Mouse (Mus musculus) liver, postnatal 0 days (tissue): ENCODE results near the gene Rnf26. TPM values are rescaled to one million over a fixed set of nuclear protein-coding genes. Genes with fewer than 3 reads are reported as not detected.

ENCODE experiments used
- ATAC-seq: fragments of 200-750 bp; cut with Nextera tagmentation; 2 replicates; pipeline ENCODE4 v1.8.0; 2017; ENCODE audit warnings: mild to moderate bottlenecking, moderate library complexity
- DNase-seq: peaks from one replicate; pipeline ENCODE4 v3.0.0-alpha.2; 2016
- H3K27ac ChIP-seq: fragments of 300-500 bp; sonication (generic); 2 replicates; pipeline ENCODE4 v1.5.1; 2014; ENCODE audit warnings: antibody characterized with exemption, moderate library complexity, mild to moderate bottlenecking, low read depth
- H3K27me3 ChIP-seq: fragments of 300-500 bp; sonication (generic); 2 replicates; pipeline ENCODE4 v1.6.1; 2014; ENCODE audit warnings: low read length, control low read depth, mixed read lengths; ENCODE audit not compliant: insufficient read depth
- H3K36me3 ChIP-seq: fragments of 300-500 bp; sonication (generic); replicated peaks from 2 replicates; pipeline ENCODE4 v1.6.1; 2014; ENCODE audit warnings: mild to moderate bottlenecking, control low read depth, low read length, moderate library complexity, mixed read lengths; ENCODE audit not compliant: insufficient read depth
- H3K4me1 ChIP-seq: fragments of 300-500 bp; sonication (generic); 2 replicates; pipeline ENCODE4 v1.6.1; 2014; ENCODE audit warnings: antibody characterized with exemption, mild to moderate bottlenecking, control low read depth; ENCODE audit not compliant: insufficient read depth
- H3K4me2 ChIP-seq: fragments of 300-500 bp; sonication (generic); 2 replicates; pipeline ENCODE4 v1.6.1; 2014; ENCODE audit warnings: low read depth, mild to moderate bottlenecking, low read length, moderate library complexity, mixed read lengths
- H3K4me3 ChIP-seq: fragments of 300-500 bp; sonication (generic); 2 replicates; pipeline ENCODE4 v1.5.1; 2014; ENCODE audit warnings: low read depth, low read length
- H3K9ac ChIP-seq: fragments of 300-500 bp; sonication (generic); replicated peaks from 2 replicates; pipeline ENCODE4 v1.6.1; 2014; ENCODE audit warnings: mild to moderate bottlenecking, moderate library complexity
- H3K9me3 ChIP-seq: fragments of 300-500 bp; sonication (generic); 2 replicates; pipeline ENCODE4 v1.6.1; 2016; ENCODE audit warnings: mild to moderate bottlenecking, control low read depth, low read length, mixed read lengths
- CTCF ChIP-seq: sonication (generic); IDR thresholded peaks from 2 replicates; pipeline ENCODE4 v1.5.1; 2016; ENCODE audit warnings: antibody characterized with exemption, low read depth
- EP300 ChIP-seq: IDR thresholded peaks from 2 replicates; pipeline ENCODE4 v1.6.1; 2016; ENCODE audit warnings: antibody characterized with exemption, low read depth, mild to moderate bottlenecking
- WGBS: fragments of 180-500 bp; shearing (Covaris S2); extraction: QIAGEN DNeasy Blood & Tissue Kit; methylation state at CpG from one replicate; pipeline ENCODE4 v1.1.7; 2014; ENCODE audit not compliant: insufficient replicate concordance; 5-methylcytosine and 5-hydroxymethylcytosine counted together
- polyA plus RNA-seq: library from polyadenylated mRNA; unstranded; fragments of >200 nt; fragmentation: Nextera tagmentation; extraction: Ambion mirVana; gene quantifications from 2 replicates; pipeline ENCODE4 v1.2.1, GENCODE M21; 2015

The Rnf26 gene
- polyA plus RNA-seq, 1 experiment from 2014 or later = 18.8 TPM

- ATAC-seq = peak; percentile 11; the same call in 1 of the 2 replicates
- no peak overlapping the region for H3K4me3 ChIP-seq
- peak overlapping the region; percentile 63 for H3K27ac ChIP-seq
- H3K36me3 ChIP-seq = no peaks in the 10 kb centered on the region; the same call in 1 of the 2 replicates
- no peaks in the 10 kb centered on the region for H3K9me3 ChIP-seq
- TF ChIP-seq CTCF (no peak), EP300 (no peak)
- H3K4me2 ChIP-seq = peak overlapping the region; percentile 33
- peaks cover 8% of the 10 kb centered on the region; the same call in 1 of the 2 replicates for H3K27me3 ChIP-seq
- WGBS = 35% methylated on average over 12 of the region's 12 CpGs
- H3K4me1 ChIP-seq = peaks cover 39% of the 10 kb centered on the region
- peak; percentile 38 for DNase-seq
- no peak overlapping the region for H3K9ac ChIP-seq
These were observed 24.3 kb downstream of the Rnf26 start for GRCm38 (mm10) chr9:44088877-44089608.

- H3K4me2 ChIP-seq = peak overlapping the region; percentile 32; the same call in 1 of the 2 replicates
These were observed 25.4 kb downstream of the Rnf26 start for GRCm38 (mm10) chr9:44087761-44088455.

GRCm38 (mm10) chr9:44086960-44087359 lies 26.4 kb downstream of the Rnf26 start:
- DNase-seq (no peak), ATAC-seq (no peak)
- H3K4me1 ChIP-seq = peaks cover 47% of the 10 kb centered on the region
- no peaks in the 10 kb centered on the region; the same call in 1 of the 2 replicates for H3K36me3 ChIP-seq
- 63% methylated on average over 10 of the region's 10 CpGs for WGBS
- H3K4me3 ChIP-seq = no peak overlapping the region
- no peak overlapping the region for H3K4me2 ChIP-seq
- H3K27ac ChIP-seq = no peak overlapping the region
- H3K27me3 ChIP-seq = peaks cover 14% of the 10 kb centered on the region; the same call in 1 of the 2 replicates
- no peak overlapping the region for H3K9ac ChIP-seq
- H3K9me3 ChIP-seq = no peaks in the 10 kb centered on the region
- TF ChIP-seq EP300 (no peak), CTCF (no peak)

More at GRCm38 (mm10) chr9:44087761-44088455, 25.4 kb downstream of the Rnf26 start:
- H3K9ac ChIP-seq = no peak overlapping the region
- H3K4me1 ChIP-seq = peaks cover 47% of the 10 kb centered on the region
- TF ChIP-seq CTCF = no peak
- no peak for TF ChIP-seq EP300
- H3K9me3 ChIP-seq = no peaks in the 10 kb centered on the region
- no peak overlapping the region for H3K27ac ChIP-seq
- H3K36me3 ChIP-seq = no peaks in the 10 kb centered on the region; the same call in 1 of the 2 replicates
- H3K27me3 ChIP-seq = peaks cover 14% of the 10 kb centered on the region; the same call in 1 of the 2 replicates
- H3K4me3 ChIP-seq = no peak overlapping the region
- no peak for DNase-seq
- WGBS = 25% methylated on average over 15 of the region's 15 CpGs
- ATAC-seq = no peak

GRCm38 (mm10) chr9:44085741-44086665 lies 27.3 kb downstream of the Rnf26 start:
- DNase-seq (no peak), ATAC-seq (no peak)
- Histone ChIP-seq H3K4me3 (0 out of 2 replicates have a peak overlapping the region, but pooled peaks have one; percentile 61), H3K9ac (0 out of 2 replicates have a peak overlapping the region, but pooled peaks have one; percentile 11), H3K27me3 (peaks cover 14% of the 10 kb centered on the region; the same call in 1 of the 2 replicates), H3K9me3 (no peaks in the 10 kb centered on the region), H3K4me2 (peak overlapping the region; percentile 95), H3K27ac (no peak overlapping the region), H3K36me3 (no peaks in the 10 kb centered on the region), H3K4me1 (peaks cover 47% of the 10 kb centered on the region)
- 68% methylated on average over 15 of the region's 15 CpGs for WGBS
- no peak for TF ChIP-seq EP300
- no peak for TF ChIP-seq CTCF

- H3K36me3 ChIP-seq = no peaks in the 10 kb centered on the region
- H3K9ac ChIP-seq = peak overlapping the region; percentile 61
- H3K27ac ChIP-seq = no peak overlapping the region
- peak overlapping the region; percentile 95 for H3K4me2 ChIP-seq
- H3K4me3 ChIP-seq = peak overlapping the region; percentile 61
- WGBS = 12% methylated on average over 10 of the region's 10 CpGs
- TF ChIP-seq EP300 = no peak
- no peak for TF ChIP-seq CTCF
- peaks cover 14% of the 10 kb centered on the region; the same call in 1 of the 2 replicates for H3K27me3 ChIP-seq
- H3K4me1 ChIP-seq = peaks cover 47% of the 10 kb centered on the region
- H3K9me3 ChIP-seq = no peaks in the 10 kb centered on the region
- DNase-seq (no peak), ATAC-seq (peak; percentile 18)
These were observed 28.0 kb downstream of the Rnf26 start for GRCm38 (mm10) chr9:44085276-44085675.
